Mouse (Mus musculus) thymus, postnatal 0 days (tissue): ENCODE data around the gene Olfr25. TPM values are rescaled to one million over a fixed set of nuclear protein-coding genes. Genes with fewer than 3 reads are reported as not detected.

ENCODE experiments used
- DNase-seq: peaks from one replicate; pipeline ENCODE4 v3.0.0-alpha.2; 2015; ENCODE audit warnings: low spot score
- polyA plus RNA-seq: library from polyadenylated mRNA; unstranded; fragments of >200 nt; fragmentation: Nextera tagmentation; extraction: Ambion mirVana; gene quantifications from 2 replicates; pipeline ENCODE4 v1.2.1, GENCODE M21; 2015

Olfr25 gene
- polyA plus RNA-seq, result not detected in 2 replicates

GRCm38 (mm10) chr9:38328760-38329159 is at the start of gene Olfr25:
Gene Olfr25, plus strand, starts transcription at chr9:38329060.
- DNase-seq, result no peak

- no peak for DNase-seq
These were observed 38.1 kb upstream of the Olfr25 start, which contains the start of gene Olfr896-ps1 for GRCm38 (mm10) chr9:38290807-38291206. Gene Olfr896-ps1, plus strand, starts transcription at chr9:38291107.

GRCm38 (mm10) chr9:38348111-38348510 is 19.3 kb downstream of the Olfr25 start, which contains the start of gene Olfr898:
Gene Olfr898, plus strand, starts transcription at chr9:38348411.
- no peak for DNase-seq

GRCm38 (mm10) chr9:38366596-38366995 is 37.7 kb downstream of the Olfr25 start, which contains the start of gene Olfr250:
Gene Olfr250, plus strand, starts transcription at chr9:38366896.
- DNase-seq, result no peak

- no peak for DNase-seq
These were observed 47.9 kb downstream of the Olfr25 start, which contains the start of gene Olfr251 for GRCm38 (mm10) chr9:38376786-38377185. Gene Olfr251, plus strand, starts transcription at chr9:38377086.

Other genes with a start within 250 kb of the Olfr25 start
- not detected in 2 replicates for gene Olfr887, start 245.0 kb upstream of the Olfr25 start, polyA plus RNA-seq
- gene Olfr888, start 220.9 kb upstream of the Olfr25 start, polyA plus RNA-seq, result not detected in 2 replicates
- gene Olfr889, start 213.9 kb upstream of the Olfr25 start, polyA plus RNA-seq, result 0.06 and 0.12 TPM in 2 replicates
- not detected in 2 replicates for gene Olfr890, start 186.5 kb upstream of the Olfr25 start, polyA plus RNA-seq
- not detected in 2 replicates for gene Olfr891, start 148.2 kb upstream of the Olfr25 start, polyA plus RNA-seq
- not detected in 2 replicates for gene Olfr893, start 120.7 kb upstream of the Olfr25 start, polyA plus RNA-seq
- not detected in 2 replicates for gene Olfr894, start 111.0 kb upstream of the Olfr25 start, polyA plus RNA-seq
- gene Olfr143, start 76.3 kb upstream of the Olfr25 start, polyA plus RNA-seq, result not detected in 2 replicates
- not detected in 2 replicates for gene Olfr895, start 61.2 kb upstream of the Olfr25 start, polyA plus RNA-seq
- not detected in 2 replicates for gene Olfr896-ps1, start 38.0 kb upstream of the Olfr25 start, polyA plus RNA-seq
- gene Olfr898, start 19.4 kb downstream of the Olfr25 start, polyA plus RNA-seq, result not detected in 2 replicates
- gene Olfr250, start 37.8 kb downstream of the Olfr25 start, polyA plus RNA-seq, result not detected in 2 replicates
- not detected in 2 replicates for gene Olfr251, start 48.0 kb downstream of the Olfr25 start, polyA plus RNA-seq
- not detected in 2 replicates for gene Olfr147, start 72.6 kb downstream of the Olfr25 start, polyA plus RNA-seq
- gene Olfr901, start 100.4 kb downstream of the Olfr25 start, polyA plus RNA-seq, result not detected in 2 replicates
- not detected in 2 replicates for gene Olfr902, start 118.6 kb downstream of the Olfr25 start, polyA plus RNA-seq
- gene Olfr904, start 134.1 kb downstream of the Olfr25 start, polyA plus RNA-seq, result not detected in 2 replicates
- gene Olfr905, start 142.0 kb downstream of the Olfr25 start, polyA plus RNA-seq, result not detected in 2 replicates
- gene Olfr906, start 158.0 kb downstream of the Olfr25 start, polyA plus RNA-seq, result not detected in 2 replicates
- gene Olfr907, start 166.7 kb downstream of the Olfr25 start, polyA plus RNA-seq, result not detected in 2 replicates
- not detected in 2 replicates for gene Olfr911-ps1, start 192.5 kb downstream of the Olfr25 start, polyA plus RNA-seq
- gene Olfr910, start 208.8 kb downstream of the Olfr25 start, polyA plus RNA-seq, result not detected in 2 replicates